Mouse (Mus musculus) WW6 (cell line): ENCODE measurements around the gene Prlhr.

Source experiments
- DNase-seq: peaks from one replicate; pipeline ENCODE4 v3.0.0-alpha.2; 2013; ENCODE audit warnings: low read depth, low spot score

The Prlhr gene

DNA sequence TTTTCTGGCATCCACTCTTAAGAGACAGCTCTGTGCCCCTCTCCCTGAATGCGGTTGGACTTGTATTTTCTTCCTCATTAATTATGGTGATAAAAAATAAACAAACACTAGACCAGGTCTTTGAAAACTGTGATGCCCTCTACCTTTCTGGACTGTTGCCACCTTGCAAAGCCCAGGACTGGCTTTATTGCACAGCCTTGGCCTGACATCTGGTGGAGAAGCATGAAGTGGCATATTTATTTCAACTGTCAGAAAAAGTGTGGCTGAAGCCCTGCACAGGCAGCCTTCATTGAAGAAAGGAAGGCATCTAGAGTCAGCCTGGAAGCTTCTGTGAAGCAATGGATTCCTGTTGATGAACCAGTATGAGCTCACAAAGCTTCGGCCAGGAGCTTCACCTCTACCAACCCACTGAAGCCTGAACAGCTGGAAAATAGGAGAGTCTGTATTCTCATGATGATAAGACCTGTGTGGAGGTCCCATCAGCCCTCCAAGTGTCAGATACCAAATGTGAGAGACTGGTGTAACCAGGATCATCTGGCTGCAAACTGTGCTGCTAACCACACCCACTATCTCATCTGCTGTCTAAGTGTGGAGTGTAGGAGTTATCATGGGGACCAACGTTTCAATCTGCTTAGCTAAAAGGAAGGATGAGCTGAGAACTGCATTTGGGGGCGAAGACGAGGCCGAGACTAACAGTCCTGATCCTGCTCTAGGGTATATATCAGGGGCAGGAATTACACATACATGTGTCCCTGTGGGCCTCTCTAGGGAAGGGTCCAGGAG lies 35.6 kb downstream of the Prlhr start:
- DNase-seq = no peak

DNA sequence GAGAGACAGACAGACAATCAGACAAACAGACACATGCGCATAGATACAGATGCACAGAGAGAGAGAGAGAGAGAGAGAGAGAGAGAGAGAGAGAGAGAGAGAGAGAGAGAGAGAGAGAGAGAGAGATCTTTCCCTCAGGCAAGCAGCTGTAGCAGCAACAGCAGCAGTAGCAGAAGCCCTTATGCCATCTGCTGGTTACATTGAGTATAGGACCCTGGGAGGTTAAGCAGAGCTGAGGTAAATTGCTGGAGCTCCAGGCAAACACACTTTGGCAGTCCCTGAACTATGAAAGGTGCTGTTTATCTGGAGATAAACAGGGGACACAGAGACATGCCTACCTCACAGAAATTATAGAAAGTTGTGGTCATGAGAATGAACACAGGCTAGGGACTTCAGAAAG lies 50.5 kb downstream of the Prlhr start:
- DNase-seq = peak; percentile 9
